Mouse (Mus musculus) layer of hippocampus, adult 11-12 months (tissue): ENCODE data around the gene Irf3.

ENCODE experiments used
- DNase-seq: peaks from one replicate; pipeline ENCODE4 v3.0.0; 2022; ENCODE audit warnings: low spot score

Gene Irf3

DNA sequence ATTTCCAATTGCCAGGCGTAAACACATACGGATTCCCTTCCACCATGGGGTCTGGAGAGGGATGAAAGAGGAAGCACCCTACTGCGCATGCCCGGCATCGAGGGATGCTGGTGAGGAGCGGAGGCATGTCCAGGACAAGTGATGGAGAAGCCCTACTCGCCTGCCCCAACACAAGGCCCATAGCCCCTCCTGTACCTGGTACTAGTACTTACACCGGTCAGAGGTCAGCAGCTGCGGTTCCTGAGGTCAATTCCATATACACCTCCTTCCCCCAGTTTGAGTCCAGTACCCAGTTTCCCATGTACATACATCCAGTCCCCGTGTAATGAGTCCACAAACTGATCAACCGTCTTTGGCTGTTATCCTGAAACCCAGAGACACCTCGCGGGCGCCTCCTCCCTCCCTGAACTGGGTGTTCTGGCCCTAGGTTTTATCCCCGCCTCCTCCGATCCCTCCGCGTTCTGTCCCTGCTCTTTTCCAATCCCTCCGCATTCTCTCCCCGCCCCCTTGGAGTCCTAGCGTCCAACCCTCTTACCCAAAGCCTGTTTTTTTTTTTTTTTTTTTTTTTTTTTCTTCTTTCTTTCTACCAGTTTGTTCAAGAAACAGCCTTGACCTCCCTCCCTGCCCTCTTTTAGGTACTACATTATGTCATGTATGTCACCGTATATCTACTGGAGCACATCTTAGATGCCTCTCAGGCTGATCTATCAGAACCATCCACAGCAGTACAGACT is 22.9 kb upstream of the Irf3 start, which contains the start of gene Cpt1c:
TSS of gene Cpt1c (minus strand) at position 469 of the 734 bp plus-strand sequence.
- DNase-seq: peak; percentile 91

- DNase-seq: no peak
These were observed 22.4 kb upstream of the Irf3 start for GRCm38 (mm10) chr7:44975117-44975419.

GRCm38 (mm10) chr7:44978300-44978699 is 19.1 kb upstream of the Irf3 start:
- no peak for DNase-seq

DNA sequence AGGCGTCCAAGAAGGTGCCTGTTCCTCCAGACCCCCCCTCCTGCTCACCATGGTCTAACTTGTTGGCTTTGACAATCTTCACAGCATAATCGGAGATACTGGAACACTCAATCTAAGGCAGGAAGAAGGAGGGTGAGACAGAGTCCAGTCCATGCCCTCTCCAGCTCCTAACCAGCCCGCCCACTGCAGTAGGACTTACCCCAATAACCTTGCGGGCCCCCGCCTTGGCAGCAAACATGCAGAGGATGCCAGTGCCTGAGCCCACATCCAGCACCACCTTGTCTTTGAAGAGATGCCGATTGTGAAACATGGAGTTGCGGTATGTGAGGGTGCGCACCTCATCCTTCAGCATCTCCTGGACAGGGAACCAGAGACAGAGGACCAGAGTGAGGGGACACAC is 15.9 kb upstream of the Irf3 start:
- no peak for DNase-seq

DNA sequence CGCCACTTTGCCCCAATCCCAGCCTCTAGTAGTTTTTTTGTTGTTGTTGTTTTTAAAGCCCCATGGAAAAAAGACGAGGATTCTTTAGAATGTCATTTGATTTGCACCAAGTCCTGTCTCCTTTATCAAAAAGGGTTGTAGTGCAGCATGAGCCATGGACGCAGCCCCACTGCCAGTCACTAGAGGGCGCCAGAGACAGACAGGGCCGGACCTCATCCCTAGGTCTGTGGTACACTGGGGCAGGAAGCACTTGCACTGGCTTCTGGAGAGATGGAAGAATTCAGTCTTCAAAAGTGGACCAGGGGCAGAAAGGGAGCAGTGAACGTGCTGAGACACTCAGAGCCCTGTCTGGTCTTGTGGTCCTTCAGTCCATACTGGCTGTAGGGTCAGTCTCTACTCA is 14.4 kb upstream of the Irf3 start:
- DNase-seq: peak; percentile 87

DNA sequence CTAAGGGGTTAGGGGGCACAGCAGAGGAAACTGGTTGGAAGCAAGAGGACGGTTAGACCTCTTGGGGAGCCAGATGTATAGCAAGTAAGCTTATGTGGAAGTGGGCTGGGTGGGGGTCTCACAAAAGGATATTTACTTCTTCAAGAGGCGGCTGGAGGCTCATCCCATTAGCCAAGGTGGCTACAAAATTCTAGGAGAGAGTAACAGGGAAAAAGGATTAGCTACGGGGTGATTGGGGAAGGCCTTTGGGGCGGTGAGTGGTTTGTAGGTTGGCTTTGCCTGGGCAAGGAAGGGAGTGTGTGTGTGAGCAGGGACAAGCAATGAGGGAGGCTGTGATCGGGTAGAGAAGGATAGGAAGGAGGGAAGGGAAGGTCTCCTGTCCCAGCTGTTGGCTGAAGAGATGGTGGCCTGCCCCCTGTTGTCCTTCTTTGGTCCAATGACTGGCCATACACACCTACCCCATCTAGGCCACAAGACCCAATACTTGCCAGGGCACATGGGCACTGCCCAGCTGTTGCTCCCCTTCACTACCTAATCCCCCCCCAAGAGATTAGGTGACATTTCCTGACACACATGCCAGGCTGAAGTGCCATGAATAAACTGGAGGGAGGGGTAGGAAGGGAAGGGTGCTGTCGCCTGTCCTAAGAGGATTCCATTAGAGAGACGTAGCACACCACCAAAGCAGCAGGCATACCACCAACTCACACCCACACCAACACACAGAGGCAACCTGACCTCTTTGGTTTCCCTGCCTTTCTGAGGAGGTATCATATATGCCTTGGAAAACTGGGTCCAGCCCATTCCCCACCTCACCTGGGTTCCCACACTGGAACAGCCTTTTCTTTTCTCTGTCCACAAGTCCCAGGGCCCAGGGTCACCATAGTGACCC is 13.3 kb upstream of the Irf3 start:
- DNase-seq: no peak

- no peak for DNase-seq
These were observed 12.6 kb upstream of the Irf3 start for GRCm38 (mm10) chr7:44984833-44985164.

DNA sequence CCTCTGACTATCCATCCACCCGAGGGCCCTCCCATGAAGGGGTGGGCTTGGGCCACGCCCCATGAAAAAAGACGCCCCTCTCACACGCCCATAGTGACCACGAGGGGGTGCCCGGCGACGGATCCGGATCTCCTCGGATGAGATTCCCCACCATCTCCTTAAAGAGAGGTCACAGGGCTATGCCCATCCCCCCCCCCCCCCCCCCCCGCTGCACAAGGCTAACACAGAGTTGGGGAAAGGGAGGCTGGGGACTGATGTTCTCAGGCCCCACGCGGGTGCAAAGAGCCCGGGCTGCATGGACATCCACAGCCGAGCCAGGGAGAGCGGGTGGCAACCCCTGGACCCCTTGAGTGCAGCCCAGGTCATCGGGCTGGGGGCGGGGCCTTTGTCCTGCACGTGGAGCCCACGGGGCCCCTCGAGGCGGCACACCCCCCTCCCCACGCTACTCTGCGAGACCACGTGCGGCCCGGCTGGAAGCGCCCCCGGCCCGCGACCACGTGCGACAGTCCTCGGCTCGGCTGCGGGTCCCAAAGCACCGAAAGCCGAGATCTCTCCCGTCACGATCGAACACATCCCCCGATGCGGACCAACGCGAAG is 11.8 kb upstream of the Irf3 start:
- DNase-seq: peak; percentile 69

DNA sequence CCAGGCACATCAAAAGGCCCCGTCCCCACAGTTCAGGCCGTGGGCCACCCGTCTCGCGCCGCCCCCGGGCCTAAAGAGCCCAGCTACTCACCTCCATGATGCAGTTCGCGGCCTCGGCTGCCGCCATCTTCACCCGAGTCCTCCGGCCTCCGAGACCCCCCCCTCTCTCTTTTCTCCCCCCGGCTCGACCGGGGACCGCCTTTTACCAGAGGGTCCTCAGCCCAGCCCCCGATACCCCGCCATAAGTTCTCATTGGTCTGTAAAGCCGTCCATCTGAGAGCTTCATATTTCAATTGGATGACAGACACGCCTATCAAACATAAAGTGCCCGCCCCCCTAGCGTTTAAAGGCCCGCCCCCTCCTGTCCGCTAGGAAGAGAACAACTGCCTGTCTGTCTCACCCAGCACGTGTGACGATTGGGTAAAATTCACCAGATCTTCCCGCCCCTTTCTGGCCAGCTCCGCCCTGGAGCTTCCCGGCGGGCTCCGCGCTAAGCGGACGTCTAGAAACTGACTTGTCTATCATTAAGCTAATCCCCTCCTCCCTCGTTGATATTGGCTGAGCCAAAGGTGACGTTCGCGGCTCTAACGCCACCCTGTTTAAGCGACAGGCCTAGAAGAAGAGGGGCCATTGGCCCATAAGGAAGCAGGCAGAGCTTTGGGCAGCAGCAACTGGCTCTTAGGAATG is 11.1 kb upstream of the Irf3 start, which contains the start of gene Prmt1:
TSS of gene Prmt1 (minus strand) at position 377 of the 687 bp plus-strand sequence.
- DNase-seq: peak; percentile 98

- DNase-seq: no peak
These were observed 10.3 kb upstream of the Irf3 start for GRCm38 (mm10) chr7:44986879-44987718.

GRCm38 (mm10) chr7:44996672-44997071 is 776 bp upstream of the Irf3 start:
- DNase-seq: no peak

GRCm38 (mm10) chr7:44997940-44998428 is 536 bp downstream of the Irf3 start:
- DNase-seq: no peak

GRCm38 (mm10) chr7:44998501-44998955 is 1.1 kb downstream of the Irf3 start, which contains the start of gene Bcl2l12:
Bcl2l12 (minus strand) TSS chr7:44998712.
- no peak for DNase-seq

DNA sequence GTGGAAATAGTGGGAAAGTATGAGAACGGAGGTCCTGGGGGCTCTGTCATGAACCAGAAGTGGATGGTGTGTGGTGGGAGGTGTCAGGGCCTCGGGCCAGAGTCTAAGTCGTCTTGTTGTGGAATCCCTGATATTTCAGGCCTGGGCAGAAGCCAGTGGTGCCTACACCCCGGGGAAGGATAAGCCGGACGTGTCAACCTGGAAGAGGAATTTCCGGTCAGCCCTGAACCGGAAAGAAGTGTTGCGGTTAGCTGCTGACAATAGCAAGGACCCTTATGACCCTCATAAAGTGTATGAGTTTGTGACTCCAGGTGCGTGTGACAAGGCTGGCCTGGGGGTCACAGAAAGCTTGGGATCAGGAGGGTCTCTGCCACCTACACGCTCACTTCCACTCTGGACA is 2.3 kb downstream of the Irf3 start:
- no peak for DNase-seq

DNA sequence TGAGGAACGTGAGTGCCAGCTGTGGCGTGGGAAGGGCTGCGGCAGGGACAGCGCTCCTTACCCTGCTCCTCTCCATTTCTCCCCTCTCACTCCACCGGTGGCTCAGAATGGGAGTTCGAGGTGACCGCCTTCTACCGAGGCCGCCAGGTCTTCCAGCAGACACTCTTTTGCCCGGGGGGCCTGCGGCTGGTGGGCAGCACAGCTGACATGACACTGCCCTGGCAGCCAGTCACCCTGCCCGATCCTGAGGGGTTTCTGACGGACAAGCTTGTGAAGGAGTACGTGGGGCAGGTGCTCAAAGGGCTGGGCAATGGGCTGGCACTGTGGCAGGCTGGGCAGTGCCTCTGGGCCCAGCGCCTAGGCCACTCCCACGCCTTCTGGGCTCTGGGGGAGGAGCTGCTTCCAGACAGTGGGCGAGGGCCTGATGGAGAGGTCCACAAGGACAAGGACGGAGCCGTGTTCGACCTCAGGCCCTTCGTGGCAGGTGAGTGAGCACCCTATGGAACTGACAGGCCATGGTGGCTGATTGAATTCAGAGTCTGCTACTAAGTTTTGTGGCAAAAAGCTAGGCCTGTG is 3.2 kb downstream of the Irf3 start:
- no peak for DNase-seq

- DNase-seq: no peak
These were observed 5.0 kb downstream of the Irf3 start for GRCm38 (mm10) chr7:45002440-45002839.

DNA sequence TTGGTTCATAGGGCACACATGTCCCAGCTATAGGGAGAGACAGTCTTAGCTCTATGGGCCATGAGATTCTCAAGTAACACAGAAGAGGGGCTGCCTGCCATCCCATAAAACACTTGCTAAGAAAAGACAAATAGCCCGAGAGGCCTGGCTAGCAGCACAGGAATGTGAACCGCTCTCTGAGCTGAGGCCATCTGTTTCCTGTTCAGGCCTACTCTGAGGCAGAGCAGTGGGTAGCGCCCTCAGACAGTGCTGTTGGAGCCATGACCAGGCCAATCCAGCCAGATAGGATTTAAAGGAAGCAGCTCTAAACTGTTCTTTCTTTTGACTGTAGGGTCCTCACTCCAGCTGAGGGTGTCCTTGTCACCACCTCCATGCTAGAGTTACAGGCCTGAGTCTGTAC is 7.1 kb downstream of the Irf3 start:
- no peak for DNase-seq

DNA sequence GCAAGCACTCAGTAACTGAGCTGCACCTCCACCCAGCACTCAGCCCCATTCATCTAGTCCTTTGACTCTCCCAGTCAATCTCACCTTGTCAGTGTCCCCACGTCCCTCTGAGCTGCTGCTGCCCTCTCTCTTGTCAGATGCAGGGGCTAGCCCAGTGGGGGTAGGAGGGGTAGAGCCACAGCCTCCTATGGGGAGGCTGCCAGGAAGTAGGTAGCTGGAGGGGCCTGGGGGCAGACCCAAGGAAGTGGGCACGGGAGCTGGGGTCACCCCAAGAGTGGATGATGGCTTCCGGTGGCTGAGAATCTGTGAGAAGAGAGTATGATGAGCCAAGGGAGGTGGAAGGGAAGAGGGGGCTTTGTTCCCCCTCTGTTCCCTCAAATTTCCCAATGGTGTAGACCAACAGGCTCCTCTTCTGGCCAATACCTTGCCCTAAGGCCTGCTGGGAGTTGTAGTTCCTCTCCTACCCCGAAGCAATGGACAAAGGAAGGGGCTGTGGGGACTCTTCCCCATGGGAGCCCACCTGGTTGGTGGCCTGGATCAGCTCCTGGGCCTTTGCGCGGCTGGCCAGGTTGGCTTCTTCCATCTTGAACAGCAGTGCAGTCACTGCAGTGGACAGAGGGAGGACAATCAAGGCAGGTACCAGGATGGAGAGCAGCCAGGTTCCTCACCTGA is 8.0 kb downstream of the Irf3 start:
- no peak for DNase-seq

DNA sequence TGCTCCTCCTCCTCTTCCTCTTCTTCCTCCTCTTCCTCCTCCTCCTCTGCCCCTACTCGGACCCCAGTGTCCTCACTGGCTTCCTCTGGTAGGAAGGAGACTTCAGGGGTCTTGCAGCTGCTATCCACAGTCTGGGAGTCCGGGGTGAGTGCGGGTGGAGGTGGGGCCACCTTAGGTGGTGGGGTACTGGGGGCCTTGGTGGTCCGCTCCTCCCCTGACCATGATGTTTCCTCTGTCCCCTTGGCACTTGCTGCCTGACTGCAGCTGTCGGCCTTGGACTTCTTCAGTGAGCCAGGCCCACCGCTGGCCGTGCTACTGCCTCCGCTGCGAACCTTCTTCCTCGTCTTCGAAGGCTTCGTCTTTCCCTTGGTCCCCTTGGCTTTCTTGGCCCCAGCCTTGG is 9.1 kb downstream of the Irf3 start:
- DNase-seq: no peak

DNA sequence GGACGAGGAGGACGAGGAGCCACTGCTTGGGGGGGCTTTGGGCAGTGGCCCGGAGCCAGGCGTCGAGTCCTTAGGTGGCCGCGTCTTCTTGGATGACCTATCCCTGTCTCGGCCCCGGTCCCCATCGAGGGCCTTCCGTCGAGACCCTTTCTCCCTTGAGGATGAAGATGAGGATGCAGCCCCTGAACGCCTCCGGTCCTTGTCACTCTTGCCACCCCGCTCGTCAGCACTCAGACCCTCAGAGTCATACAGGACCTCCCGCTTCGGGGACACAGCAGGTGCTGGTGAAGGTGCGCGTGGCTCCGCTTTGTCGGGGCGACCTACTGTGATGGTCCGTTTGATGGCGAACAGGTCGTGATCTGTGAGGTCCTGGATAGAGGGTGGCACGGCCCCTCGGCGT is 9.7 kb downstream of the Irf3 start:
- DNase-seq: no peak
